Mouse (Mus musculus): ENCODE measurements at regions not wholly inside any gene's neighbourhood (a gene's known extent, or its start where the extent isn't known, plus 50 kb on each side); places are given as distances from the start of the nearest gene placed in this dataset.

DNA sequence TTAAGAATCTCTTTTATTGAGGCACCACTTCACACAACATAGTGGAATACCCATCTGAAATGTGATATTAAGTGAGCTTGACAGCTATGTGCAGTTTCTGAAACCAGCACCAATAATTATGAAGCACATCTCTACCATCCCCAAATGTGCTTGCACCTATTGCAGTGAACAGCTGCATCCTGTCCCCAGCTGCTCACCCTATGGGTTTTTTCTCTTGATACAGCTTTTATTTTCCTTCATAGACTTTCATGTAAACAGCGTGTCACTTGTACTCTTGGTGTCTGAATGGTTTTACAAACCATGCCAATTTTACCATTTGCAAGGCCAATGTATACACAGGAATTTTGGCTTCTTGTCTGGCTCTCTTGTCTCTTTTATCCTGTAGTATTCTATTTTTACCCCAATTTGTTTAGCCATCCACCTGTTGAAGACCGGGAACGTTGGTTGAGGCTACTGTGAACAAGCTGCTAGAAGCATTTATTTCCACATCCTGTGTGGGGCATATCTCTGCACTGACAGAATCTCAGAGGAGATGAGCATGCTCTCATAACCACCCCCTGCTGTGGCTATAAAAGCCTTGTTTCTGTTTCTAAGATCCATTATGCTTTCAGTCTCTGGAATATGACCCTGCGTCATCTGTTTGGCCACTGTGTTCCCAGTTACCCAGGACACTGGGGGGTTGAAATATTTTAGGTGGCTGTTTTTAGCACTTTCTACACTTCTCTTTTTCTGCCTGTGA, 197.2 kb upstream of the Mmadhc start:
- DNase-seq (ENCODE audit: low spot score) = peak; percentile 8
- WGBS = 66% methylated on average over 4 of the region's 4 CpGs
- H3K4me2 ChIP-seq (replicated peaks; ENCODE audit: low read depth, low read length, severe bottlenecking) = no peak overlapping the region
- H3K27ac ChIP-seq (replicated peaks; ENCODE audit: low read depth, low read length) = no peak overlapping the region
- no peaks in the 10 kb centered on the region for H3K27me3 ChIP-seq (ENCODE audit: control insufficient read depth, insufficient read depth, low read length)
- H3K4me1 ChIP-seq (ENCODE audit: control insufficient read depth, insufficient read depth, low read length) = peaks cover 6% of the 10 kb centered on the region; the same call in 1 of the 2 replicates
- TF ChIP-seq POLR2A (IDR thresholded peaks at IDR 0.05; ENCODE audit: borderline replicate concordance, extremely low read depth, insufficient read depth, insufficient read length) = no peak
- no peak overlapping the region for H3K9ac ChIP-seq (ENCODE audit: low read depth, low read length, severe bottlenecking)
- ATAC-seq (ENCODE audit: low FRiP score, low read depth) = peak; percentile 53
- no peaks in the 10 kb centered on the region for H3K36me3 ChIP-seq (ENCODE audit: control insufficient read depth, insufficient read depth, low read length)
- H3K9me3 ChIP-seq (ENCODE audit: control insufficient read depth, low read length) = no peaks in the 10 kb centered on the region
- no peak overlapping the region for H3K4me3 ChIP-seq (replicated peaks; ENCODE audit: low read length)

DNA sequence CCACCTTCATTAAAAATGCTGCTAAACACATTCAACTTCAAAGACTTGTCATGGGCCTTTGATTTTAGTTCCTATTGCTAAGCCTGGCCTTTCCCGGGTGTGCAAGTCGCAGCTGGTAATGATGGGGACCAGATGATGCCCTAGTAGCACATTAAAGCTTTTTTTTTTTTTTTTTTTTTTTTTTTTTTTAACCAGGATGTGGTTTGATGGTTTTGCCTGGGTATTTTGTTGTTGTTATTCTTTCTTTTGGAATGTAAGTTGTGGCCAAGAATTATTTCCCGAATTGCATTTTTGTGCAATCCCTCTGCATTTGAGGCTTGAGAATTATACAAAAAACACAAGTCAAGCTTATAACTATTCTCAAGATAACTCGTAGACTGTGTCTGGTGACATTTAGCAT, 167.2 kb upstream of the Mmadhc start:
- Histone ChIP-seq H3K27ac (replicated peaks; ENCODE audit: low read depth, low read length) (no peak overlapping the region), H3K4me3 (replicated peaks; ENCODE audit: low read length) (no peak overlapping the region), H3K36me3 (ENCODE audit: control insufficient read depth, insufficient read depth, low read length) (no peaks in the 10 kb centered on the region), H3K27me3 (ENCODE audit: control insufficient read depth, insufficient read depth, low read length) (no peaks in the 10 kb centered on the region), H3K4me2 (replicated peaks; ENCODE audit: low read depth, low read length, severe bottlenecking) (no peak overlapping the region), H3K9ac (ENCODE audit: low read depth, low read length, severe bottlenecking) (no peak overlapping the region), H3K9me3 (ENCODE audit: control insufficient read depth, low read length) (0 out of 2 replicates have a peak, but pooled peaks cover 3% of the 10 kb centered on the region), H3K4me1 (ENCODE audit: control insufficient read depth, insufficient read depth, low read length) (no peaks in the 10 kb centered on the region; the same call in 1 of the 2 replicates)
- WGBS = 23% methylated on average over 4 of the region's 4 CpGs
- TF ChIP-seq POLR2A (IDR thresholded peaks at IDR 0.05; ENCODE audit: borderline replicate concordance, extremely low read depth, insufficient read depth, insufficient read length) = no peak
- DNase-seq (ENCODE audit: low spot score) (no peak), ATAC-seq (ENCODE audit: low FRiP score, low read depth) (no peak)

DNA sequence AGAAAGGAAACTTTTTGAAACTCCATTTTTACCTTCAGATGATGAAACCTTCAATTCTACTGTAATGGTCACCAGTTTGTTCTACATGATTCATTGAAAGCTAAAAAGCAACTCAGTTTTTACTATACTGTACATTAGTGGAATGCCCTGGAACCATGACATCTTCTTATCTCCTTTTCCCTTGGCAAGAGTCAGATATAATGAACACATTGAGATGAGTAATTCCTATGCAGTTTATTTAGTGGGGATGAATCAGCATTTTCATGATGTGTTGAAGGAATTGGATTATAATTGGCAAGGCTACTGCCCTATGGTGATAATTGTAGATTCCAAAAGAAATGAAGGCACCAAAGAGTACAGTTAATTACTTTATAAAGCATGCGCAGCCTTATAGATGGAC, 165.8 kb upstream of the Mmadhc start:
- H3K27ac ChIP-seq (replicated peaks; ENCODE audit: low read depth, low read length) = no peak overlapping the region
- TF ChIP-seq POLR2A (IDR thresholded peaks at IDR 0.05; ENCODE audit: borderline replicate concordance, extremely low read depth, insufficient read depth, insufficient read length) = no peak
- H3K36me3 ChIP-seq (ENCODE audit: control insufficient read depth, insufficient read depth, low read length) = no peaks in the 10 kb centered on the region
- H3K4me2 ChIP-seq (replicated peaks; ENCODE audit: low read depth, low read length, severe bottlenecking) = no peak overlapping the region
- ATAC-seq (ENCODE audit: low FRiP score, low read depth) = no peak
- H3K4me1 ChIP-seq (ENCODE audit: control insufficient read depth, insufficient read depth, low read length) = no peaks in the 10 kb centered on the region; the same call in 1 of the 2 replicates
- no peaks in the 10 kb centered on the region for H3K27me3 ChIP-seq (ENCODE audit: control insufficient read depth, insufficient read depth, low read length)
- DNase-seq (ENCODE audit: low spot score) = no peak
- 100% methylated on average over 1 of the region's 1 CpGs for WGBS
- H3K9ac ChIP-seq (ENCODE audit: low read depth, low read length, severe bottlenecking) = no peak overlapping the region
- no peak overlapping the region for H3K4me3 ChIP-seq (replicated peaks; ENCODE audit: low read length)
- H3K9me3 ChIP-seq (ENCODE audit: control insufficient read depth, low read length) = 0 out of 2 replicates have a peak, but pooled peaks cover 6% of the 10 kb centered on the region

DNA sequence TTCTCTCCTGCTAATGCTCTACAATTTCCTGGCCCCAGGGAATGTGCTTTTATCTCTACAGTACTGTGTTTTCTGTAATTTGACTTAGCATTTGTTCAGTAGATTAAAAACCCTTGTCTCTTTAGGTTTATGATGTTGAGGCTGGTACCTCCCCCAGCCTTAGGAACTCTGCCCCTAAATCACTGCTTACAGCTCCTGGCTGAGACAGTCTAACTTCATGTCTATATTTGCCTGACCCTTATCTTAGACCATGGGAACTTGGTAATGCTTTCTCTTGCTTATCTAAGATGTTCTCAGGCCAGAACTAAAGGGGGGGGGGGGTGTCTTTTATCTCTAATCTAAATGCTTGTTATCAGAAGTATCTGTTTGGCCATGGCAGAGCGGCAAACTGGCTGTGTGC, 160.1 kb upstream of the Mmadhc start:
- WGBS = 74% methylated on average over 1 of the region's 1 CpGs
- TF ChIP-seq POLR2A (IDR thresholded peaks at IDR 0.05; ENCODE audit: borderline replicate concordance, extremely low read depth, insufficient read depth, insufficient read length) = no peak
- no peak overlapping the region for H3K9ac ChIP-seq (ENCODE audit: low read depth, low read length, severe bottlenecking)
- H3K9me3 ChIP-seq (ENCODE audit: control insufficient read depth, low read length) = 0 out of 2 replicates have a peak, but pooled peaks cover 6% of the 10 kb centered on the region
- no peak overlapping the region for H3K4me3 ChIP-seq (replicated peaks; ENCODE audit: low read length)
- DNase-seq (ENCODE audit: low spot score) (no peak), ATAC-seq (ENCODE audit: low FRiP score, low read depth) (no peak)
- H3K4me2 ChIP-seq (replicated peaks; ENCODE audit: low read depth, low read length, severe bottlenecking) = no peak overlapping the region
- H3K36me3 ChIP-seq (ENCODE audit: control insufficient read depth, insufficient read depth, low read length) = no peaks in the 10 kb centered on the region
- H3K4me1 ChIP-seq (ENCODE audit: control insufficient read depth, insufficient read depth, low read length) = no peaks in the 10 kb centered on the region
- no peak overlapping the region for H3K27ac ChIP-seq (replicated peaks; ENCODE audit: low read depth, low read length)
- no peaks in the 10 kb centered on the region for H3K27me3 ChIP-seq (ENCODE audit: control insufficient read depth, insufficient read depth, low read length)

DNA sequence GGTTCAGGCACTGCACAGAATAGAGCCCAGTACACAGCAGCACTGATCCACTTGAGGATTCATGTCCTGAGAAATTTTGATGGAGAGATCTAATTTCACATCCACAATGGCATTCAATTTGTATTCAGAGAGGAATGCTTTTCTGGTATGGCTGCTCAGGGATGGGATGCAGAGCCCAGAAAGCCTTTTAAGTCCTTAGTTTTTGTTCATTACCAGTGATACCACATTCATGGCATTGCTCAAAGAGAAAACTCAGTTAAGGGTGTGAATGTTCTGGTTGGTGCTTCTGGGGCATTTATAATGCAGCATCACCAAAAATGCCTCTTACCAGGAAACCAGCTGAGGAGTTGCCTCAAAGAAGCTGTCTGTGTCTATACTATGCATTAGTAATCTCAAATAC, 151.5 kb upstream of the Mmadhc start:
- Histone ChIP-seq H3K9ac (ENCODE audit: low read depth, low read length, severe bottlenecking) (no peak overlapping the region), H3K4me3 (replicated peaks; ENCODE audit: low read length) (no peak overlapping the region), H3K4me1 (ENCODE audit: control insufficient read depth, insufficient read depth, low read length) (no peaks in the 10 kb centered on the region), H3K9me3 (ENCODE audit: control insufficient read depth, low read length) (no peaks in the 10 kb centered on the region), H3K27ac (replicated peaks; ENCODE audit: low read depth, low read length) (no peak overlapping the region), H3K4me2 (replicated peaks; ENCODE audit: low read depth, low read length, severe bottlenecking) (no peak overlapping the region), H3K27me3 (ENCODE audit: control insufficient read depth, insufficient read depth, low read length) (no peaks in the 10 kb centered on the region), H3K36me3 (ENCODE audit: control insufficient read depth, insufficient read depth, low read length) (no peaks in the 10 kb centered on the region)
- DNase-seq (ENCODE audit: low spot score) = no peak
- ATAC-seq (ENCODE audit: low FRiP score, low read depth) = no peak
- no peak for TF ChIP-seq POLR2A (IDR thresholded peaks at IDR 0.05; ENCODE audit: borderline replicate concordance, extremely low read depth, insufficient read depth, insufficient read length)
